Mouse (Mus musculus): ENCODE results near the gene Gm10392. TPM values are rescaled to one million over a fixed set of nuclear protein-coding genes. Genes with fewer than 3 reads are reported as not detected.
"Not testable (repeated sequence)": the region's sequence is repeated elsewhere in the genome, so short reads cannot be mapped to it uniquely, and the experiment has no call there.

Gm10392 gene
- polyA plus RNA-seq (2016; fragmentation: Nextera tagmentation; extraction: Ambion mirVana) = not detected in 2 replicates

DNA sequence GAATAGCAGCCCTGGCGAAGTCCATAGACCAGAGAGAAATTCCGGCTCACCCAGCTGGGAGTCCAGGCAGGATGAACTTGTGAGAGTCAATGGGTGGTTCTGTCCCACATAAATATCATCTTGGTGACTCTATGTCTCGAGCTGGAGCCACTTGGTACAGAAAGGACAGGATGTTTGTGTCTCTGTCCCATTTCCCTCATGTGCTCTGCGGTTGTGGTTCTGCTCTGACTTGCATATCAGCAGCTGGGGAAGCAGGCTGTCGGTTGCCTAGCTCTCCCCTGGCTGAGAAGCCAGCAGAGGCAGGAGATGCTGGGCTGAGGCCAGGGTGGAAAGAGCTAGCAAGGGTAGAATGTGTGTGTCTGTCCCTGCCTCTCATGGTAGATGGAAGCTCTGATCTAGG, at the start of gene Gm10392:
Gm10392 (minus strand) TSS at position 156 of the 400 bp plus-strand sequence.
- H3K9me3 ChIP-seq = no peaks in the 10 kb centered on the region
- H3K27me3 ChIP-seq = peaks cover 48% of the 10 kb centered on the region
- peaks cover 22% of the 10 kb centered on the region for H3K4me1 ChIP-seq (replicated peaks)
- no peak within 1 kb of the TSS for H3K4me2 ChIP-seq
- H3K9ac ChIP-seq (replicated peaks) = no peak within 1 kb of the TSS
- H3K36me3 ChIP-seq = no peaks in the 10 kb centered on the region
- 72% methylated on average over 5 of the region's 5 CpGs for WGBS
- no peak for ATAC-seq (ENCODE audit: insufficient number of reproducible peaks, insufficient read depth, low FRiP score, low TSS enrichment, low read depth)
- no peak within 1 kb of the TSS for H3K4me3 ChIP-seq (replicated peaks)
- H3K27ac ChIP-seq = no peak within 1 kb of the TSS

DNA sequence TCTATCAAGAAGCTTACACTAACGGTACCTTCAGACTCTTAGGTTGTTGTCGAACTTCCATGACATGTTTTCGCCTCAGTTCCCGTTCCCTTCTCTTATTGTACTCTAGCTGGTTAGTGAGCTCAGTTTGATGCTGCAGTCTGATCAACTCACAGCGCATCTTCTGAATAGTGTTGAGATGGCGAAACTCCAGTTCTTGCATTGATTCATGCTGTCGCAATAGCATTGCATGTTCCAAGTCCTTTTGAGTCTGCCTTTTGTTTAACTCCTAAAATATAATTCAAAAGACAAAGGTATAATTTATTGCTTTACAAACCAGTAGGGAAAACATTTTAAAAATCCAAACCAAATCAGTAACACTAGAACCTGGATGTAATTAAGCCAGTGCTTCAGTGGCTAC, 26.3 kb upstream of the Gm10392 start:
- no peak for ATAC-seq (ENCODE audit: insufficient number of reproducible peaks, insufficient read depth, low FRiP score, low TSS enrichment, low read depth)
- Histone ChIP-seq H3K4me1 (replicated peaks) (no peaks in the 10 kb centered on the region), H3K27me3 (no peaks in the 10 kb centered on the region), H3K9ac (replicated peaks) (no peak overlapping the region), H3K27ac (no peak overlapping the region), H3K9me3 (no peaks in the 10 kb centered on the region), H3K4me2 (no peak overlapping the region), H3K36me3 (peaks cover 91% of the 10 kb centered on the region), H3K4me3 (replicated peaks) (no peak overlapping the region)
- 92% methylated on average over 7 of the region's 7 CpGs for WGBS

DNA sequence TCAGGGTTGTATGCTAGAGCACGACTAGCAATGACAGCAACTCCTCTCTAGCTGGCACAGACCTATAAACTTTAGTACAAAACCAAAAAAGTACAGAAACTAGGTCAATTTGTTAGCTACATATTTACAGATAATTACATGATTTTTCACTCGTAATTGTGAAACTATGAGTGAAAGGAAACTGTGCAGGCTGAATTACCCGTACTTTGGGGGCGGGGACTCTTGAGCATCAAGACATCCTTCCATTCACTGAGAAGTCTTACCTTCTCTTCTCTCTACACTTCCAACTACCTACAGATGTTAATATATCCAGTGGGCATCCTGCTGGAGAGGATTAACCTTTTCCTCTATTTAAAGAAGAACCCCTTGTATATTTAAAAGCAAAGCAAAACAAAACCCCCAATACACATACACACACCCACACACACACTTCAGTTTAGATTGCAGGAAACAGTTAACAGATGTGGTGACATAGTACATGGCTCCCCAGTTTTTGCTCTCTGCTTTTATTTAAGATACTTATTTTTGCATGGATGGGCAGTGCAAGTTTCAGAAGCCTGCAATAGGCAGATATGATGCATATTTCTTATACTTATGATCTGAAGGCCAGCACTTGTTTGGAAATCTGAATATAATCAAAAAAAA, 13.3 kb upstream of the Gm10392 start:
- no peak overlapping the region for H3K4me2 ChIP-seq
- no peak overlapping the region for H3K27ac ChIP-seq
- ATAC-seq (ENCODE audit: insufficient number of reproducible peaks, insufficient read depth, low FRiP score, low TSS enrichment, low read depth) = no peak
- H3K4me3 ChIP-seq (replicated peaks) = no peak overlapping the region
- H3K9me3 ChIP-seq = no peaks in the 10 kb centered on the region
- 90% methylated on average over 4 of the region's 4 CpGs for WGBS
- H3K27me3 ChIP-seq = no peaks in the 10 kb centered on the region
- H3K4me1 ChIP-seq (replicated peaks) = no peaks in the 10 kb centered on the region
- no peak overlapping the region for H3K9ac ChIP-seq (replicated peaks)
- peaks cover 26% of the 10 kb centered on the region for H3K36me3 ChIP-seq

DNA sequence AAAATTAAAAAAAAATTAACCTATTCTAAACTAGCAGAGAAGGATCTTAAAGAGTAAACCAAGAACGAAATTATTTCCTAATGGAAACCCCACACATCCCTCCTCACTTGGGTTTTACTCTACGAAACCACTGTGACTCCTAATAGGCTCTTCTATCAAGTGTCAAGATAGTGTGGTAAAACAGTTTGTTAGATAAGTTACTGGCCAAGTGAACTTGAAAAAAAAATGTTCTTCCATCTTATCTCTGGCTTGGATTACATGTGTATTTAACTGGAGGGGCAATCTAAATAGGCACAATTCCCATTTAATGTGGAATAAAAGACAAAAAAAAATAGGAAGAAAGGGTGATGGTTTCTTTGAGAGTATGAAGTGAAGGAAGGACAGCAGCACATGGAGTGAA, 11.9 kb upstream of the Gm10392 start:
- H3K27ac ChIP-seq = no peak overlapping the region
- 93% methylated on average over 2 of the region's 2 CpGs for WGBS
- no peaks in the 10 kb centered on the region for H3K27me3 ChIP-seq
- ATAC-seq (ENCODE audit: insufficient number of reproducible peaks, insufficient read depth, low FRiP score, low TSS enrichment, low read depth) = no peak
- H3K36me3 ChIP-seq = peaks cover 17% of the 10 kb centered on the region
- no peak overlapping the region for H3K4me3 ChIP-seq (replicated peaks)
- H3K9ac ChIP-seq (replicated peaks) = no peak overlapping the region
- H3K4me2 ChIP-seq = no peak overlapping the region
- no peaks in the 10 kb centered on the region for H3K9me3 ChIP-seq
- no peaks in the 10 kb centered on the region for H3K4me1 ChIP-seq (replicated peaks)

DNA sequence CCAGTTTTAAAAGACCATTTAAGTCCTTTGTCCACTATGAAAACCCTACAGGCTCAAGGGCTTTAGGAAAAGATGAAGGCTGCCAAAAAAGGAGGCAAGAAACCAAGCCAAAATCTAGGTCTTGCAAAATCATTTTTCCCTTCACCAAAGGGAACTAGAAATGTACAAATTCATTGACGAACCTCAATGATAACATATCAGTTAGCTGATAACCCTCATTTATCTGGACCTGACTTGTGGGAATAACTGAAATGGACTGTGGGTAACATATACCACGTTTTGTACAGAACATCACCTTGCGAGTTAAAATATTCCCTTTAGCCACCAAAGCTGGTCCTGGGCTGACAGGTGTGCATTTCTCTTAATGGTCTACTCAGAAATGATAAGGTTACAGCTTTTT, 10.6 kb upstream of the Gm10392 start:
- WGBS = 92% methylated on average over 3 of the region's 3 CpGs
- no peak for ATAC-seq (ENCODE audit: insufficient number of reproducible peaks, insufficient read depth, low FRiP score, low TSS enrichment, low read depth)
- Histone ChIP-seq H3K27me3 (no peaks in the 10 kb centered on the region), H3K36me3 (peaks cover 11% of the 10 kb centered on the region), H3K9me3 (no peaks in the 10 kb centered on the region), H3K27ac (no peak overlapping the region), H3K4me1 (replicated peaks) (no peaks in the 10 kb centered on the region), H3K9ac (replicated peaks) (no peak overlapping the region), H3K4me3 (replicated peaks) (no peak overlapping the region), H3K4me2 (no peak overlapping the region)

DNA sequence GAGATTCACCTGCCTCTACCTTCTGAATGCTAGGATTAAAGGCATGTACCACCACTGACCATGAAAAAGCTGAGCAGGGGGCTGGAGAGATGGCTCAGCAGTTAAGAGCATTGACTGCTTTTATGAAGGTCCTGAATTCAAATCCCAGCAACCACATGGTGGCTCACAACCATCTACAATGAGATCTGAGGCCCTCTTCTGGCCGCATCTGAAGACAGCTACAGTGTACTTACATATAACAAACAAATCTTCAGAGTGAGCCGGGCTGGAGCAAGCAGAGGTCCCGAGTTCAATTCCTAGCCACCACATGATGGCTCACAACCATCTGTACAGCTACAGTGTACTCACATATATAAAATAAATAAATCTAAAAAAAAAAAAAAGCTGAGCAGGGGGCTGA, 9.4 kb upstream of the Gm10392 start:
- not testable (repeated sequence) for H3K4me3 ChIP-seq (replicated peaks); H3K9ac ChIP-seq (replicated peaks); H3K27ac ChIP-seq; H3K4me1 ChIP-seq (replicated peaks); H3K36me3 ChIP-seq; H3K27me3 ChIP-seq; H3K9me3 ChIP-seq; ATAC-seq (ENCODE audit: insufficient number of reproducible peaks, insufficient read depth, low FRiP score, low TSS enrichment, low read depth); H3K4me2 ChIP-seq
- 77% methylated on average over 3 of the region's 3 CpGs for WGBS

DNA sequence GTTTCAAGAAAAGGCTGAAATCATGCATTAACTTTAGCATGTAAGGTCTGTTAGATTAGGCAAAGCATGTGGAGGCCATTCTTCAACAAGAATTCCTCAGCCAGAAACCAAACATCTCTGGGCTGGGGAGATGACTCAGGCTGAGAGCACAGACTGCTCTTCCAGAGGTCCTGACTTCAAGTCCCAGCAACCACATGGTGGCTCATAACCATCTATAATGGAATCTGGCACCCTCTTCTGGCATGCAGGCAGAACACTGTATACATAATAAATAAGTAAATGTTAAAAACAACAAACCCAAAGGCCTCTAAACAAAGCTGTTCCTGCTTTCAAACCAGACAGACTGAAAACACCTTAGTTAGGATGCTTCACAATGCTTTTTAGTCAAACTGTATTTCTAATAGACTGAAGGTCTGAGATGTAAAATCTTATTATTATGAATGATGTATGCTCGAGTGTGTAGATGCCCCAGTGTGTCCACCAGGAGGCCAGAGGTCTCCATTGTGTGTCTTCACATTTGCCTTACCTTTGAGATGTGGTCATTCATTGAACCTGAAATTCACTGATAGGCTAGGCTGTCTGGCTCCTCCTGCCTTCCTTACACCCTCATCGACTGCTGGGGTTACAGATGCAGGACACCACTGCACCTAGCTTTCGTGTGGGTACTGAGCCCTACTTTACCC, 6.9 kb upstream of the Gm10392 start:
- 84% methylated on average over 3 of the region's 3 CpGs for WGBS
- Histone ChIP-seq H3K4me3 (replicated peaks) (no peak overlapping the region), H3K9me3 (no peaks in the 10 kb centered on the region)

DNA sequence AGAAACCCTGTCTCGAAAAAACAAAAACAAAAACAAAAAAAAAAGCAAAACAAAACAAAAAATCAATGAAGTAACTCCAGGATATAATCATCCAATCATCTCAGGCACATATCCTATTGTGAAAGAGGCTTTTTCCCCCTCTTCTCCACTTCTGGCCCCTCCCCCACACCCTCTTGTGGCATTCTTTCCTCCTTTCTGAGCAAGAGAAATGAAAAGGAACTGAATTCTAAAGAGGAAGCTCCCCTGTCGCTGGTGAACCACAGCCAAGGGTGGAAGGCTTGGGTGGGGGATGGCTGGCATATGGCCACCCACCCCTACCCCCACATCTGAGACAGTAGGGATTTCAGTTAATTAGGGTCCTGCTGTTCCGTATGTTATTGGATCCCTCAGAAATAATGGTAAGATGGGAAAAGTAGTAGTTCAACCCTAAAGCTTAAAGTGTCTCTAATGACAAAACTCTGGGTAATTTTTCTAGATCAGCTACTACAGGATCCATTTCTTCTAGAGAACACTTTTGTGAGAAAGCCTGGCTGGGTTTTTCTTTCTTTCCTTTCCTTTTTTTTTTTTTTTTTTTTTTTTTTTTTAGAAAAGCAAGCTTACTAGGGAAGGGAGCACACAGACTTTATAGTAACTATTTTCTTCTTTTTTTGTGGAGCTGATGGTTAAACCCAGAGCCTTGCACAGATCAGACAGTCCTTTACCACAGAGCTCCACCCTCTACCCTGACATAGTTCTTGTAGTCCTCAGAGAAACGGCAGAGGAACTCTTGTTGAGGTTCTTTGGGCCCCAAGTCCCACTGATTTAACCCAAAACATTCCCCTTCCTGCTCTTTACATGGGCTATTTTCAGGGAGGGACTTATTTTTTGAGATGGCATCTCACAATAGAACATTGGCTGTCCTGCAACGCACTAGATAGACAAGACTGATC, 1.9 kb upstream of the Gm10392 start:
- Histone ChIP-seq H3K4me2 (no peak overlapping the region), H3K4me1 (replicated peaks) (peaks cover 6% of the 10 kb centered on the region), H3K4me3 (replicated peaks) (no peak overlapping the region), H3K9ac (replicated peaks) (no peak overlapping the region), H3K36me3 (no peaks in the 10 kb centered on the region), H3K27ac (no peak overlapping the region), H3K27me3 (peaks cover 30% of the 10 kb centered on the region), H3K9me3 (no peaks in the 10 kb centered on the region)
- 62% methylated on average over 5 of the region's 5 CpGs for WGBS
- ATAC-seq (ENCODE audit: insufficient number of reproducible peaks, insufficient read depth, low FRiP score, low TSS enrichment, low read depth) = no peak

More for the DNA sequence above, 6.9 kb upstream of the Gm10392 start:
- Histone ChIP-seq H3K27ac (no peak overlapping the region), H3K36me3 (no peaks in the 10 kb centered on the region), H3K27me3 (no peaks in the 10 kb centered on the region), H3K4me2 (no peak overlapping the region), H3K9ac (replicated peaks) (no peak overlapping the region), H3K4me1 (replicated peaks) (no peaks in the 10 kb centered on the region)
- ATAC-seq (ENCODE audit: insufficient number of reproducible peaks, insufficient read depth, low FRiP score, low TSS enrichment, low read depth) = no peak

DNA sequence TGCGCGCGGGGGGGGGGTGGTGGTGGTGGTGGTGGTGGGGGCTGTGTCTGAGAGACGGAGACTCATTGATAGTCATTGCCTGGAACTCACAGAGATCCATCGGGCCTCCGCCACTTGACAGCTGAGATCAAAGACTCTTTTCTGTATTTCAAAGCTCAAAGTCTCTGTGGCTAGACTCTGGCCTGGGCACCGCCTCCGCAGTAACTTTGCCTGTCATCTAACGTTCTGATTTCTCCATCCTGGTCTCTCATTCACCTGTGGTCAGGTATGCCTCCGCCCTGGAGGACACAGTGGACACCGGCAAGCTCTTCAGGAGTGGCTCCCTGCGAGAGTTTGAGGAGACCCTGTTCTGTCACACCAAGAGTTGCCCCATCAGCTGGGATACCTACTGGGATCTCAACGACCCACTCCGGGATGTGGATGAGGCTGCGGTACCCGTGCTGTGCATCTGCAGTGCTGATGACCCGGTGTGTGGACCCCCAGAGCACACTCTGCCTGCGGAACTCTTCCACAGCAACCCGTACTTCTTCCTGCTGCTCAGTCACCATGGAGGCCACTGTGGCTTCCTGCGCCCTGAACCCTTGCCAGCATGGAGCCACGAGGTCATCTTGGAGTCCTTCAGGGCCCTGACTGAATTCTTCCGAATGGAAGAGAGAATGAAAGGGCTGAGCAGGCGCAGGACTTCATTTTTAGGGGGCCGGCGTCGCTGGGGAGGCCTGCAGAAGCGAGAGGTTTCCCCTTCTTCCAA, 773 bp downstream of the Gm10392 start:
- ATAC-seq (ENCODE audit: insufficient number of reproducible peaks, insufficient read depth, low FRiP score, low TSS enrichment, low read depth) = no peak
- H3K9ac ChIP-seq (replicated peaks) = no peak overlapping the region
- no peak overlapping the region for H3K4me3 ChIP-seq (replicated peaks)
- no peaks in the 10 kb centered on the region for H3K9me3 ChIP-seq
- peaks cover 53% of the 10 kb centered on the region for H3K27me3 ChIP-seq
- H3K36me3 ChIP-seq = no peaks in the 10 kb centered on the region
- no peak overlapping the region for H3K27ac ChIP-seq
- H3K4me2 ChIP-seq = no peak overlapping the region
- H3K4me1 ChIP-seq (replicated peaks) = peaks cover 27% of the 10 kb centered on the region
- 77% methylated on average over 26 of the region's 27 CpGs for WGBS

DNA sequence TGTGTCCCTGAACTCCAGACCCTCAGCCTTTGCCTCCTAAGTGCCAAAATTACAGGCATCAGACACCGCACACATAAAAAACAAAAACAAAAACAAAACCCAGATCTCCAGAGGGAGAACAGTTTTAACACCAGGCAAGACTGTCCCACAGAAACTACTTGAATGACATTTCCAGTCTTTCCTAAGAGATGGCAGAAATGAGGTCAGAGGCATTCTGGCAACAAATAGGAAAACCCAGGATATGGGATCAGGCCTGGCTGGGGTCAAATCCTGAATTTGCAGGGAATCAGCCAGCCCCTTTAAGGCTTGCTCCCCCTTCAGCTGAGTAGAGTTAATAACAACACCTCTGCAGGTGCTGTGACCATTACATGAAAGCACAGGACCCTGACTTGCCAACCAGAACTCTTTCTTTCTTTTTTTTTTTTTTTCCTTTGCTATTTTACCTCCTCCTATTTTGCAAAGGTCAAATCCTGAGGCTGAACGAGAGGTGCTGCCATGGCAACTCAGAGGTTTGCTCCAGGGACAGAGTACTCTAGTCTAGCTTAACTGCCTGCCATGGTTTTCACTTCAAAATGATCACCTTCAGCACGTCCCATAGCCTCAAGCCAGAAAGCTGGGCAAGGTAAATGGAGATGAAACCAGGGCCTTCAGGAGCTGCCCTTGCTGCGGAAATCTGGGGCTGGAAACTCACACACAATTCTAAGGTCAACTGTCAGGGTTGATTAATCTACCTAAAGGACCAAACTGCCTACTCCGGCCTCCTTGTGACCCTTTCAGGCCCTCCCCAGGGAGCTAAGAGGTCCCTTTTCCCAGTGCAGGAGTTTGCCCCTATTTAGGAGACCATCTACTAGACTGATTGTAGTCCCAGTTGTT, 2.2 kb downstream of the Gm10392 start:
- 48% methylated on average over 5 of the region's 5 CpGs for WGBS
- no peak overlapping the region for H3K4me2 ChIP-seq
- no peak overlapping the region for H3K4me3 ChIP-seq (replicated peaks)

More for the DNA sequence above, 2.2 kb downstream of the Gm10392 start:
- no peaks in the 10 kb centered on the region for H3K36me3 ChIP-seq
- H3K27me3 ChIP-seq = peaks cover 53% of the 10 kb centered on the region
- H3K4me1 ChIP-seq (replicated peaks) = peaks cover 33% of the 10 kb centered on the region
- no peak for ATAC-seq (ENCODE audit: insufficient number of reproducible peaks, insufficient read depth, low FRiP score, low TSS enrichment, low read depth)
- no peak overlapping the region for H3K9ac ChIP-seq (replicated peaks)
- no peaks in the 10 kb centered on the region for H3K9me3 ChIP-seq
- no peak overlapping the region for H3K27ac ChIP-seq
